Mouse (Mus musculus): ENCODE data around the gene Pald1.
A peak's percentile ranks its signal among the peaks of the same experiment; 100 is the strongest.

GRCm38 (mm10) chr10:61275669-61276110 lies 107.6 kb downstream of the Pald1 start:
- TF ChIP-seq RAD21 (IDR thresholded peaks at IDR 0.05; ENCODE audit: low read depth, low read length) (peak; percentile 25), POLR2AphosphoS2 (IDR thresholded peaks at IDR 0.05; ENCODE audit: low read length) (no peak), CTCF (IDR thresholded peaks at IDR 0.05 in 2 of 3, conservative IDR thresholded peaks at IDR 0.05 in 1 of 3; ENCODE audit: control insufficient read depth in 1 of 3, insufficient read depth in 1 of 3, low read depth in 2 of 3, low read length in 3 of 3, poor library complexity in 1 of 3, severe bottlenecking in 1 of 3) (peak; percentile 47 to 66 (median 56)), MAX (IDR thresholded peaks at IDR 0.05; ENCODE audit: low read length) (no peak), ZC3H11A (IDR thresholded peaks at IDR 0.05; ENCODE audit: low read depth, low read length) (no peak), TCF12 (IDR thresholded peaks at IDR 0.05; ENCODE audit: low read depth, low read length) (no peak), POLR2AphosphoS5 (IDR thresholded peaks at IDR 0.05; ENCODE audit: borderline replicate concordance, low read depth, low read length) (no peak), POLR2A (IDR thresholded peaks at IDR 0.05; ENCODE audit: control insufficient read depth in 1 of 2, insufficient read depth in 1 of 2, low read depth in 1 of 2, low read length in 2 of 2, poor library complexity in 1 of 2) (no peak), BHLHE40 (IDR thresholded peaks at IDR 0.05; ENCODE audit: borderline replicate concordance, low read depth, low read length) (no peak), USF1 (IDR thresholded peaks at IDR 0.05; ENCODE audit: low read depth, low read length) (no peak), NELFE (IDR thresholded peaks at IDR 0.05; ENCODE audit: low read depth, low read length) (no peak)

All from MEL (cell line).